Mouse (Mus musculus) thymus, postnatal 4 days (tissue): ENCODE data around the gene Wdr91.
A peak's percentile ranks its signal among the peaks of the same experiment; 100 is the strongest.

Source experiments
- DNase-seq: peaks from one replicate; pipeline ENCODE4 v3.0.0; 2021

Wdr91 gene

GRCm38 (mm10) chr6:34914462-34914861 lies 3.8 kb upstream of the Wdr91 start:
- DNase-seq = no peak

- DNase-seq = no peak
These were observed 2.8 kb upstream of the Wdr91 start for GRCm38 (mm10) chr6:34913341-34914040.

- no peak for DNase-seq
These were observed 888 bp downstream of the Wdr91 start for GRCm38 (mm10) chr6:34909631-34910345.

GRCm38 (mm10) chr6:34907696-34908260 lies 2.9 kb downstream of the Wdr91 start:
- no peak for DNase-seq

- DNase-seq = no peak
These were observed 3.5 kb downstream of the Wdr91 start for GRCm38 (mm10) chr6:34907121-34907614.

GRCm38 (mm10) chr6:34906661-34907060 lies 4.0 kb downstream of the Wdr91 start:
- DNase-seq = no peak

- DNase-seq = no peak
These were observed 4.6 kb downstream of the Wdr91 start for GRCm38 (mm10) chr6:34906125-34906524.

- no peak for DNase-seq
These were observed 6.3 kb downstream of the Wdr91 start for GRCm38 (mm10) chr6:34904361-34904760.

GRCm38 (mm10) chr6:34903851-34904250 lies 6.8 kb downstream of the Wdr91 start:
- DNase-seq = no peak

GRCm38 (mm10) chr6:34903441-34903840 lies 7.2 kb downstream of the Wdr91 start:
- DNase-seq = no peak

- no peak for DNase-seq
These were observed 8.1 kb downstream of the Wdr91 start for GRCm38 (mm10) chr6:34902578-34902977.

GRCm38 (mm10) chr6:34901911-34902444 lies 8.7 kb downstream of the Wdr91 start:
- no peak for DNase-seq

GRCm38 (mm10) chr6:34900990-34901389 lies 9.7 kb downstream of the Wdr91 start:
- DNase-seq = no peak

GRCm38 (mm10) chr6:34899127-34899526 lies 11.5 kb downstream of the Wdr91 start:
- DNase-seq = no peak

GRCm38 (mm10) chr6:34896168-34896780 lies 14.4 kb downstream of the Wdr91 start:
- DNase-seq = no peak

- no peak for DNase-seq
These were observed 15.1 kb downstream of the Wdr91 start for GRCm38 (mm10) chr6:34895569-34895968.

- no peak for DNase-seq
These were observed 21.5 kb downstream of the Wdr91 start for GRCm38 (mm10) chr6:34889185-34889584.

- no peak for DNase-seq
These were observed 23.4 kb downstream of the Wdr91 start for GRCm38 (mm10) chr6:34887131-34887850.

- DNase-seq = no peak
These were observed 26.0 kb downstream of the Wdr91 start for GRCm38 (mm10) chr6:34884724-34885123.

GRCm38 (mm10) chr6:34879911-34880475 lies 30.7 kb downstream of the Wdr91 start:
- DNase-seq = peak; percentile 78

- DNase-seq = peak; percentile 34
These were observed 31.5 kb downstream of the Wdr91 start for GRCm38 (mm10) chr6:34879101-34879740.
